Mouse (Mus musculus) kidney, adult 18-20 months (tissue): ENCODE measurements around the gene Lrfn4.

Experiments
- DNase-seq: peaks from one replicate; pipeline ENCODE4 v3.0.0; 2021

The Lrfn4 gene

DNA sequence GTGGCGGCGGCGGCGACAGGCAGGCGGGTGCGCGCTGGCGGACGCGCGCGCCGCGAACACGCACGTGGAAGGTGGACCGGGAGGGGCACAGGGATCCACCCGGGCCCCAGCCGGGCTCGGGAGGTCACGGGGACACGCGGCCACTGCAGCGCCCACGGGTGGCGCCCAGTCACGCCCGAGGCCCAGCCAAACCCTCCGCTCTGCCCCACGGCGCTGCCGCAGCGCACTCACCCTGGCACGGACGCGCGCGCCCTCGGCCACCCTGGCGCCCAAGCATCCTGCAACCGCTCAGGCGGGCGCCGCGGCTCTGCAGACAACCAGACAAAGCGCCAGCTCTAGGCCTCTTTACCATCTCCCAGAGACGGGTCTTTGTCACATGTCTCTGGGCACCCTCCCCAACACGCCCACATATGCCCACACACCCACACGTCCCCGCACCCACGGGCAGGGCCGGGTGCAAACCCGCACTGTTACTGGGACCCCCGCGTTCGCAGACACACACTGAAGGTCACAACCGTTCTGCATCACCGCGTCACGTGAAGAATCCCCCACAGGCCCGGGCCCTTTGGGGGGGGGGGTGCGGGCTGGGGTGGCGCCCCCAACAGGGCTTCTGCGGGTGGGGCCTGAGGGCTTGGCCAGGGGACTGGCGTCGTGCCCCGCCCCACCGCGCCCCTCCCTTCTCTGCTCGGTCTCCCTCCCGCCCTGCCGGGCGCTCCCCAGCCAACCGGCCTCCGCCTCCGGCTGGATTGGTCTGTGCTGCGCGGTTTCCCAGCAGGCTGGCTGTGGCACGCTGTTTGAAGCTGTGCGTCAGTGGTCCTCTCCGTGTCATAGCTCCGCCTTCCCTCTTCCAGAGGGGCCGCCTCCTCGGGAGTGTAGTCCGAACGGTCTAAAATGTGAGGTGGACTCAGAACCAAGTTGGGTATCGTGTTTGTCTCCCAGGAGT, at the start of gene Lrfn4:
Lrfn4 (minus strand) TSS at position 517 of the 943 bp plus-strand sequence.
- DNase-seq = peak; percentile 70

DNA sequence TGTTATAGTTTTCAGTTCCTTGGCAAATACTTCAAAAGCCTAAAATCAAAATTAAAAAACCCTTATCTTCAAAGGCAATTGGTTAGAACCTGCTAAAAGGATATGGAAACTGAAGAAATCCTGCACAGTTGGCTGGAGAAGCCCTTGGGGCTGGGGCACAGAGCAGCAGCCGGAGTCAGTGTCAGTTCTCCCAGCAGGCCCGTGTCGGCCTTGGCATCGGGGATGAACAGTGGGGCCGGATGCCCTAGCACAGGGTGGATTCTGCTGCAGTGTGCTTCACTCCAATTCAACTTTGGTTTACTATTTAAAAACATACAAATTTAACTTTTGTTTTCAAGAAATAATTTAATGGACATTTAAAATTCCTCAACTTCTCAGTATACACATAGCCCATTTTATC, 42.7 kb upstream of the Lrfn4 start:
- DNase-seq = no peak

DNA sequence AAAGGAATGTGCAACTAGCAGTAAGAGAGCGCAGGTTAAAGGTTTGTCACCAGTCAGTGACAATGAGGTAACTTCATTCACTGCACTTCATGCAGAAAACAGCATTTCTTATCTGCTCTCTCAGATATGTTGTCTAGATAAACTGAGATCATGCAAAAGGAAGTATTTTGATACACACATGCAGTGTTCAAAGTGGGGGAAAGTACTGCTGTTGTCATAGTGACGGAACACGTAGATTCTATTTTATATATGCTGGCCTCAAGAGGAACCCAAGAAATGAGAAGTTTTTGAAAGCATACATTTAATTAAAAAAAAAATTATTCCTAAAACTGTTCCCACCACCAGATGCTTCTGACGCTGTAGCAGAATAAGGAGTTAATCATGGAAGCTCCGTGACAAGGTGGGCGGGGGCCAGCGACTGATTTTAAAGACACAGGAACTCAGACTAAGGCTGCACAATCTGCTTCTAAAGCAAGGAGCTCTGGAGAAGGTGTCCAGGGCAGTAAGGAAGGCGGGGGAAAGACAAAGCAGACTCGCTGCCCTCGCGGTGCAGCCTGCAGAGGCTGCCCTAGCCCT, 31.5 kb upstream of the Lrfn4 start:
- DNase-seq = no peak

DNA sequence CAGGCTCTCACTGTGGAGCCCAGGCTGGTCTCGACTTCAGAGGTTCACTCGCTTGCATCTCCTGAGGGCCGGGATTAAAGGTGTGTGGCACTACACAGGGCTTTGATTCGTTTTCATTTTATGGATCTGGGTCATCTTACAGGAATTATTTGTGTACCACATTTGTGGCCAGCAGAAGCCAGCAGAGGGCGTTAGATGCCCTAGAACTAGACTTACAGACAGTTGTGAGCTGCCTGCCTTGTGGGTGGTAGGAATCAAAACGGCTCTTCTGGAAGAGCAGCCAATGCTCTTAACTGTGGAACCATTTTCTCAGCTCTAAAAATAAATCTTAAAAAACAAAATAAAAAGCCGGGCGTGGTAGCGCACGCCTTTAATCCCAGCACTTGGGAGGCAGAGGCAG, 28.8 kb upstream of the Lrfn4 start:
- peak; percentile 45 for DNase-seq

DNA sequence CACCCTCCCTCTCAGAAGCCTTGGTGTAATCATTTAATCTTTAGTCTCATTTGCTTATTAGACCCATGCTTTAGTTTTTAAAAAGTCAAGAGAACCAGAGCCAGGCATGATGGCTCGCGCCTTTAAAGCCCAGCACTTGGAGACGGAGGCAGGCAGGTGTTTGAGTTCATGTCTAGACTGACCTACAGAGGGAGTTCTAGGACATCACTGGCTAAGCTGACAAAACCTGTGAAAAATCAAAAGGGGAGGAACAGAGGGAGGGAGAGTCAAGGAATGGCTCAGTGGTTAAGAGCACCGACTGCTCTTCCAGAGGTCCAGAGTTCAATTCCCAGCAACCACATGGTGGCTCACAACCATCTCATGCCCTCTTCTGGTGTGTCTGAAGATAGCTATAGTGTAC, 20.5 kb upstream of the Lrfn4 start:
- no peak for DNase-seq

DNA sequence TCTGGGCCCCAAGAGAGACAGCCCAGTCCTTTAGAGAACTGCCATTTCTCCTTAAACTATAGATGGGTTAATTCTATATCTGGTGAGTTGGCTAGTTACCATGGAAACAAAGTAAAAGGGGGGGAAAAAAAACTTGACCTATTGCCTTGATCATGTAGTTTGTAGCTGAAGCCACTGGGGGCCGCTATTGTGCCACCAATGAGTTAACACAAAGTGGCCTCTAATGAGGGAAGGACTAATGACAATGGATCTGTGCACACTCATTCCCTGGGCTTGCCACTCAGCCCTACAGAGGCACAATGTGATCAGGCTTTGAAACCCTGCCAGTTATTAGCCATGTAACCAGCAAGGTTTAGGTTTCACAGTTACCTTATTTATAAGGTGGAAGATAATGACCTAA, 13.4 kb upstream of the Lrfn4 start:
- peak; percentile 64 for DNase-seq

DNA sequence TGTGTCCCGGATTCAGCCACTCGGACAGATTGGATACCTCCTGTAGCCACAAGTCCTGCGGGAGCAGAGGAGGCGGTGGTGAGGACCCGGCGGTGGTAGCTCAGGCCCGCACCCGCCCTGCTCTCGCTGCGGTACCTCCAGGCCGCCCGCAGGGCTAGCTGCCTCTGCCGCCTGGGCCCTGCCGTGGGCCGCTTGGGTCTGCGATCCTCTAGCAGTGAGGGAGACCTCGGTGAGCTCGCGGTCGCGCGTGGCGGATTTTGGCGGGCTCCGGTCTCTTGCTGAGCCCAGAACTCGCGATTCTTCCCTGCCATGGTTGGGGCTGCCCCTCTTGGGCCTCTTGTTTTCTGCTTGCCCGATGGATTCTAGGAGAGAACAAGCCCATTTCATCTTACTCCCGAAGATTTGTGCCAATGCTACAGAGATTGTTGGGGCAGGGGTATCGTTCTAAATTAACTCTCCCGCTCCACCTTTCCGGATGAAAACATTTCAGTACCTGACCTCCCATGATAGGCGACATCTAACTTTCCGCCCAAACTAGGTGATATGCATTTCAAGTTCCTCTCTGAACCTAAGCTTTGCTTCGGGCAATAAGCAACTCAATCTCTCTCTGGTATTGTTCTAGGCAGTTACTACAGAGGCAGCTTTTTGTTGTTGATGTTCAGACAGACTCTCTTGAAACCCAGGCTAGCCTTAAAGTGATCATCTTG, 10.5 kb upstream of the Lrfn4 start:
- no peak for DNase-seq

DNA sequence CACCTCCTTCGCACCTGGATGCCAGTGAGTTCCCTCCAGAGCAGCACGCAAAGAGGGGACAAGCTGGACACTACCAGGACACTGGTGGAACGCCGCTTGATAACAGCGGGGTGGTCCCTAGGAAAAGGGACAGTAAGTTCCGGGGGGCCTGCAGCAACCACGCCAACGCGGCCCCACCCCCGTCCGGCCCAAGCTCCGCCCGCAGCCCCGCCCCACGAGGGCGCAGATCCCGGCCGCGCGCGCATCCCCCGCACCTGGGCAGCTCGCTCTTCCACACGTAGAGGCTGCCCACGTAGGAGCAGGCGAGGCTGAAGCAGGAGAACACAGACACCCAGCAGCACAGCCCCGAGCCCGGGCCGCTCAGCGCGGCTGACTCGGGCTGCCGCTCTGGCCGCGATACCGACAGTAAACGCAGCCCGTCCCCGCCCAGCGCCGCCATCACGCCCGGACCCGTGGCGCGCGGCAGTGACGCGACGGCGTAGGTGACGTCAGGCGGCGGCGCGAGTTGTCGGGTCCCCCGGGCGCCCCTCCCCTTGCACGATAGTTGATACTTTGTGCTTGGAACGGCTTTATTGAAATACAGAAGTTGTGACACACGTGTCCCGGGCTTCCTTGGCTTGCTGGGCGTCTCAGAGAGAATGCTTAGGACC, 9.8 kb upstream of the Lrfn4 start, which contains the start of gene Rce1:
Rce1 (minus strand) TSS at position 463 of the 650 bp plus-strand sequence.
- DNase-seq = peak; percentile 95

DNA sequence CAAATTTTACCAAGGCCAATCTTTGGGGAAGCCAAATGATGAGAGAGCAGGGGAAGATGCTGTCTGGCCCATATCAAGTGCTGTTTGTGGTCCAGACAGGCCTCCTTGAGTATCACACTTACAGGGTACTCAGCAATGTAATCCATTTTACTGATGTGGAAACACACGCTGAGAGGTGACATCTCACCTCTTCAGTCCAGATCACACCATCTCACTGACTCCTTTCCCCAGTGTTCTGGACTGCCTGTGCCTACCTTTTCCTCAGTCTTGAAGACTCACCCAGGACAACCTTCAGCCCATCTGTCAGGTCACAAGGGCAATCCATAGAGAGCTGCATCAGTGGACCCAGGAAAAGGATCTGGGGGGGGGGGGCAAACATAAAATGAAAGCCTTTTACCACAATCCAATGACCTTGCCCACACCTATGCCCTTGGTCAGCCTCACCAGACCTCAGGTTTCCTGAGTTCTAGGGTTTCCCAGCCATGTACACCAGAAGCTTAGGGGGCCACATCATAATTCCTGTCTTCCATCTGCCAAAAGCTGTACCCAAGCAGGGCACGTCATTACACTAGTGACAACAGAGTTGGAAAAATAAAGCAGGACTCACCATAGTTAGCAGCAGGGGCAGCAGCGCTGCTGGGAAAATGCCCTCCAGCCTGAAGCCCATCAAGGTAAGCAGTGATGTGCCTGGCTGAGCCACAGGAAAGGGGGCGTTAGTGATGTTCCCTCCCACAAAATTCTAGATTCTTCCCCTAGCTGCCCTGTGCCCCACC, 9.1 kb upstream of the Lrfn4 start:
- DNase-seq = no peak

DNA sequence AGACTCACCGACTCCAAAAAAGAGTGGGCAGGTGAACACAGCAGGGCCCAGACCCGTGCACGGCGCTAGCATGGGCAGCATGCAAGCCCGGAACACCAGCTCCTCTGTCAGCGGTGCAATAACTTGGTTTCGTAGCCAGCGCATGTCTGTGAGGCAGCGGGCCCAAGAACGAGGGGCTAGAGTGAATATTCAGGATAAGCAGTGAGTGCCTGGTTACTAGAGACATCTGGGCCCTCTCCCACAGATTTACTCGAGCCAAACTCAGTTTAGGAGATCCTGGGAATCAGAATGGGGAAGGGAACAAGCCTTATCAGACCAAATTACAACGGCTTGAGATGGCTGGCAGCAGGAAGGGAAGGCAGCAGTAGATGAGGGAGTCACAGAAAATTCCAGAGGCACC, 8.5 kb upstream of the Lrfn4 start:
- no peak for DNase-seq

DNA sequence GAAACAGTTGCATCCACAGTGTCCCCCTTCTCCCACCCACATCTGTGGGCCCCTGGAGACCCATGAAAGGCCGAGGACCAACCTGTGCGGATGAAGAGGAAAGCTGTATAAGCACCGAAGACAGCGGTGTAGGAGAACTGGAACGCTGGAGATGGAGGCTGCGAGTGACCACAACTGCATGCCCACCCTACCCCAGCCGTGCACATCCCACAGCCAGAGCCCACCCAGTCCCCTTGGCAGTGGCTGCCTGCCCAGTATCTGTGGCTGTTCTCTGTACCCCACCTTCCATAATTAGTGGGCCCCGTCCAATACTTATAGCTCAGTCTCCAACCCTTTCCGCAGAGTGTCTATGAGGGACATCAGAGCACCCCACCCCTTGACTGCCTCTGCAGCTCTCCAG, 8.0 kb upstream of the Lrfn4 start:
- peak; percentile 6 for DNase-seq

DNA sequence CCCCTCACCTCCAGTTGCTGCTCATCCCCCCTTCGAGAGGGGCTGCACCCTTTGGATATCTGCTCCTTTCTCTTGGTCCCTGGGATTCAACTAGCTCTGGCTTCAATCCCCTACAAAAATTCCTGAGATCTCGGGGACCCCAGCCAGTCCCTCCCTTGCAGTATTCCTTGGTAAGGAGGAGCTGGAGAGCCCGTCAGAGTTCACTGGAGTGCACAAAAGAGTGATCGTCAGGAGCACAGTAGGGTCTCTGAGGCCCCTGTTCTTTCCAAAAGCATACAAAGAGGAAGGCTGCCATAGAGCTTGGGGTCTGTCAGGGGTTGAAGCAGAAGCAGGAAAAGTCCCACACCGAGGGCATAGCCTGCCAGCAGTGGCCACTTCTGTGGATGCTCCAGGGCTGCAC, 7.3 kb upstream of the Lrfn4 start:
- DNase-seq = no peak

DNA sequence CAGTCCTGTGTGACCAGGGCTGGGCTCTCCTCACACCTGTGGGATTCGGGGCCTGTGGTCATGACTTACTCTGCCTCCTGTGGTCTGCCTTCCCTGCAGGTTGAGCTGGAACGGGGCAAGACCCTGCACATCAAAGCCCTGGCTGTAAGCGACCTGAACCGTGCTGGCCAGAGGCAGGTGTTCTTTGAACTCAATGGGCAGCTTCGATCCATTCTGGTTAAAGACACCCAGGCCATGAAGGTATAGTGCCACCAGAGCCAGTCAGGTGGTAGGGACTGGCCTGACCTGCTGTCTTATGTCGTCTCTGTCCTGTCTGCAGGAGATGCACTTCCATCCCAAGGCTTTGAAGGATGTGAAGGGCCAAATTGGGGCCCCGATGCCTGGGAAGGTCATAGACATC, 5.3 kb upstream of the Lrfn4 start:
- DNase-seq = no peak

DNA sequence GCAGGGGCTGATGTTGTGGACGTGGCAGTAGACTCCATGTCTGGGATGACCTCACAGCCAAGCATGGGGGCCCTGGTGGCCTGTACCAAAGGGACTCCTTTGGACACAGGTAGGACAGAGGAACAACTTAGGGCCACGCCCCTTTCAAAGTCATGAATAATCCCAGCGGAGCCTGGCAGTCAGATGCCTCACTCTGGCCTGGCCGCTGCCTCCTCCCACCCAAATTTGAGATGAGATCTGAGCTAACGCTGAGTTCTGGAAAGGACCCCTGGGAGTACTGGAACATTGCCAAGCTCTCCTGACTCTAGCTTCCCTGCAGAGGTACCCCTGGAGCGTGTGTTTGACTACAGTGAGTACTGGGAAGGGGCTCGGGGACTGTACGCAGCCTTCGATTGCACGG, 4.0 kb upstream of the Lrfn4 start:
- DNase-seq = no peak

DNA sequence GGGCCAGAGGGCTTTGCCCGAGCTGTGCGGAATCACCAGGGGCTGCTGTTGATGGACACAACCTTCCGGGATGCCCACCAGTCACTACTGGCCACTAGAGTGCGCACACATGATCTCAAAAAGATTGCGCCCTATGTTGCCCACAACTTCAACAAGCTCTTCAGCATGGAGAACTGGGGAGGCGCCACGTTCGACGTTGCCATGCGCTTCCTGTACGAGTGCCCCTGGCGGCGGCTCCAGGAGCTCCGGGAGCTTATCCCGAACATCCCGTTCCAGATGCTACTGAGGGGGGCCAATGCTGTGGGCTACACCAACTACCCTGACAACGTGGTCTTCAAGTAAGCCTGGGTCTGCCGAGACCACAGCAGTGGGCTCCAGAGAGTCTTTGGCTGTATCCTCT, 2.7 kb upstream of the Lrfn4 start:
- DNase-seq = no peak

DNA sequence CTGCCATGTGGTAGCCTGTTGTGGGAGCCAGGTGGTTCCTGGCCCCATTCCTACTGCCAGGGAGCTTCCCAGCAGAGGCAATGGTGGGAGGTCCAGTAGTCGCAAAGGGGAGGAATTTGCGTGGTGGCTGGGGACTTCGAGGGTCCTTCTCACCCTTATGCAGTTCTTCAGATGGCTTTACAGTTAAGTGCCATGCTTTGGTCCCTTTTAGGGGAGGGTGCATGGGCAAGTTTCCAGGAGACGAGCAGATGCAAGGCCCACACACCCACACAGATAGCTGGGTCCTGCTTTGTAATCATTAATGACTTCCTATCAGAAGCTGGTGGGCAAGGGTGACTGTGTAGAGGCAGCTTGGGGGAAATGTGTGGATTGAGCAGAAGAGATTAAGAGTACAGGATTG, 1.1 kb upstream of the Lrfn4 start:
- no peak for DNase-seq

DNA sequence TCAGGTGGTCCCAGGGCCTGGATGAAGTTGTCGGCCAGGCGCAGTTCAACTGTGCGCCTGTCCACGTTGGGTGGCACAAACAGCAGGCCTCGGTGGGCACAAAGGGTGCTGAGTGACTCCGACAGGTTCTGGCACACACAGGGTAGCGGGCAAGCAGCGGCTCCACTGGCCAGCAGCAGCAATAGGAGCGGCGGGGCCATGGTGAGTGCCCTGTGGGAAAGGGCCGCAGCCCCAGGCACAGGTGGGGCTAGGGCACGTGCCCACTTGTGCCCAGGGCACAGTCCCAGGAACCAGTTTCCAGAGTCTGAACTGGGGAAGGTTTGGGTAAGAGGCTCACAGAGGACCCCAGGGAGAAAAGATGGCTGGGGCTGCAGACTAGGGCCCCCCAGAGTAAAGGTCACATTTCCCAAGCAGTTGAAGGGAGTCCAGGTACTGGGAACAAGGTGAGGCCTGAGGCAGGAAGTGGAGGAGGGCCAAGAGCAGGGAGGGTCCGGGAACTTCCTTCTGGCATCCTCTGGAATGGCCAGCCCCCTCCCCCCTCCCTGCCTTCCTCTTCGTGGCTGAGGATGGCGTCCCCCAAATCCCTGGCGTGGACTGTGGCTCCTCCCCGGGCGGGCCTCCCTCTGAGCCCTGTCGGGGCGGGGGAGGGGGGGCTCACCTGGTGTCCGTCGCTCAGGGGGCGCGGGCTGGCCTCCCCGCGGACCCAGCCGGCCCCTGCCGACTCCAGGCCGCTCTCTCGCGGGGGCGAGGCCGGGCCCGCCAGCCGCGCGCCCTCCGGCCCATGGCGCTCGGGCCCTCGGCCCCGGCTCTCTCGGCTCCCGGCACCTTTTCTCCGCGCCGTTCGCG, 939 bp downstream of the Lrfn4 start:
- peak; percentile 29 for DNase-seq

DNA sequence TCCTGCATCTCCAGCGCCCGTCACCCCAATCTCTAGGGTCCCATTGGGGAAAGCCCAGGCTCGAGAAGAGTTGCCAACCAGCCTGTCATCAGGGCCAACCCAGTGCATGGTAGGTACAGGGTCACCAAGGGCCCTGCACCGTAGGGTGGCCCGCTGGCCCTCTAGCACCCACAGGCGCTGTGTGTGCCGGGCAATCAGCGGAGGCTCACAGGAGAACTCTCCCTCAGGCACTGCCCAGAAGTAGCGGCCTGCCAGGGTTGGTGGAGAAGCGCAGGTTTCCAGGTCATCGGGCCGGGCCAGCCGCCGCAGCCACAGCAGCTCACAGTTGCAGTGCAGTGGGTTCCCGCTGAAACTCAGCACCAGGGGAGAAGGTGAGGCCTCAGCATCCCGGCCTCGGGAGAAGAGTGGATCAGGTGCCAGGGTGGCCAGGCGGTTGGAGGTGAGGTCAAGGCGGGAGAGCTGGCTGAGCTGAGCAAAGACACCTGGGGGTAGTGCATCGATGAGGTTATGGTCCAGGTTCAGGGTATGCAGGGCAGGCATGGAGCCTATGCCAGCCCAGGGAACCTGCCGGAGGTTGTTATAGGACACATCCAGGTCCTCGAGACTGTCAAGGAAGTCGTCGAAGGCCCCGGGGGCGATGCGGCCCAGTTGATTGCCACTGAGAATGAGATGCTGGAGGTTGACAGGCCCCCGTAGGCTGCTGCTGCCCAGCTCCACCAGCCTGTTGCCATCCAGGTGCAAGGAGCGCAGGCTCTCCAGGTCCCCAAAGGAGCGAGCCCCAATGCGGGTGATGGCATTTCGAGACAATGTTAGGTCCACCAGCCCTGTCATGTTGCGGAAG, 1.8 kb downstream of the Lrfn4 start:
- DNase-seq = peak; percentile 3

DNA sequence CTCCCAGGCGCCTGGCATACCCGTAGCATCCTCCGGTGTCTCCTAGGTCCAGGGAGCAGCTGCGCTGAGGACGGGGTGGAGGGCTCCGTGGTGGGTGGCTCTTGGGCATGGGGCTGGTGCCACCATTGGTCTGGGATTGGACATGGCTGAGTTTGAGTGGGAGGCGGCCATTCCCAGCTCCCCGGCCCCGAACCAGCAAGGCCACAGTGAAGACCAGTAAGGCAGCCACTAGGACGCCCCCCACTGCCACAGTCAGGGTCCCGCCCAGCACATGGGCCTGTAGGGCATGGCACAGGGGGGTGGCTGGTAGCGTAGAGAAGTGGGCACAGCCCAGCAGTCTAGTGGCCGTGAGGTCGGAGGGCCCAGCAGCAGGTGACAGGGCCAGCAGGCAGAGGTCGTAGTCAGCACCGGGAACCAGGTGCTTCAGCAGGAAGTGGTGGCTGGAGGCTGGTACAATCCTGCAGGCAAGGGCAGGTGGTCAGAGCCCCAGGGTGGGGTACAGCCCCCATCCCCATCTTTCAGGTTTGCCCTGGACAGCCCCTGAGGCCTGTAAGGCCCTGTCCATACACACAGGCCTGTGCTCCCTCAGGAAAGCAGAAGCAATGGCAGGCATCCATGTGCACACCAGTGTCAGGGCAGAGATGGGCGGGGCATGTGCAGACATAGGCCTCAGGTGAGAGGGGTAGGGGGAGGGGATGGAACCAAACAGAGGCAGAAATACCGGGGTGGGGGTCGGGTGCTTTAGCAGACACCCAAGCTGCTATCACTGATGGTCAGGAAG, 3.1 kb downstream of the Lrfn4 start:
- no peak for DNase-seq

DNA sequence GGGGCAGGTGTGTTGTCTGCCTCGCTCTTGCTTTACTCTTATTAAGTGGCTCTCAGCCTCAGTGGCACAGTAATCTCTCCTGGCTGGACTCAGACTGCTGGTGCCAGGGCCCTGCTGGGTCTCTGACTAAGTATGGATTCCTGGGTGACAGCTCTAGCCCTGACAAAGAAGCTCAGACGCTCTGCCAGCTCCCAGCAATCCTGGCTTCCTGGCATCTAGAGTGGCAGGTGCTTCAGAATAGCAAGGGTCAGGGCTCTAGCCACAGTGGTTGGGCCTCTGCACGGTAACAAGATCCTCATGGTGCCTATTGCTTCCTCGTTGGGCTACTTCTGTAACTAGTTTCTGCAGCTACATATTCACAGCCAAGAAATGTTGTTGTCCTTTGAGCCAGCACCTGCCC, 5.4 kb downstream of the Lrfn4 start:
- DNase-seq = no peak
